Mouse (Mus musculus): Measurements from ENCODE around the gene Kif21a.

DNA sequence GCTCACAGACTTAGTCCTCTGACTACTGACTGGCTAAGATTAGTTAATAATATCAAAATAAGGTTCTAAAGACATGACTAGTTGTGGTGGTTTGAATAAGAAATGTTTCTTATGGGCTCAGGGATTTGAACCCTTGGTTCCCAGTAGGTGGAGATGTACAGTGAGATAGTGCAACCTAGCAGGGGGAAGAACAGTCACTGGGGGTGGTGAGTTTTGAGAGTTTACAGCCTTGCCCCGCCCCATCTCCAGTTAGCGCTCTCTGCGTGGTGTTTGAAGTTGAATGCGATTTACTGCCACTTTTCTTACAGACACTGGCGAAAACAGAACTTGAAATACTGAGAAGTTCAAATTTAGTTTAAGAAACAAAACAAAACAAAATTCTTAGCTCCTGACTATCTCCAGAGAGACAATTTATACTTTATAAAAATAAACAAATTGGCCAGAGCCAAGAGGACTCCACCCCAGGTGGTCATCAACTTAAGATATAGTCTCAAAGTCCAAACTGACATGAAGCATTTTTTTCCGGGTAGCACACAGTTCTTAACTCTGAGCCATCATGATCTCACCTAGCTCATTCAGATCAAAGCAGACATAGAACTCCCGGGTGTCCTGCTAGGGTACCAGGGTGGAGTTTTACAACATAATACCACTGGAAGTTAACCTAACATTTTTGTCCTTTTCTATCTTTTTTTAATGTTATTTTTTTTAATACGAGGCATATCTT lies 88.8 kb downstream of the Kif21a start:
- TF ChIP-seq POLR2A (IDR thresholded peaks at IDR 0.05; ENCODE audit: control insufficient read depth, low read depth, low read length) = no peak
- TF ChIP-seq CTCF (IDR thresholded peaks at IDR 0.05; ENCODE audit: control insufficient read depth, insufficient read depth, insufficient replicate concordance, low read depth, low read length) = no peak
